Mouse (Mus musculus) limb, embryonic 14.5 days (tissue): ENCODE measurements at regions not wholly inside any gene's neighbourhood (a gene's known extent, or its start where the extent isn't known, plus 50 kb on each side); places are given as distances from the start of the nearest gene placed in this dataset.

Experiments
- ATAC-seq: fragments of 200-750 bp; cut with Nextera tagmentation; 2 replicates; pipeline ENCODE4 v1.8.0; 2017; ENCODE audit warnings: low read depth, moderate number of reproducible peaks, moderate TSS enrichment; ENCODE audit not compliant: low FRiP score
- DNase-seq: peaks from one replicate; pipeline ENCODE4 v3.0.0-alpha.2; 2015; ENCODE audit warnings: low spot score
- H3K27ac ChIP-seq: fragments of 300-500 bp; sonication (generic); replicated peaks from 2 replicates; pipeline ENCODE4 v1.5.1; 2014; ENCODE audit warnings: low read depth, mild to moderate bottlenecking, low read length, moderate library complexity, mixed read lengths
- H3K27me3 ChIP-seq: fragments of 300-500 bp; sonication (generic); 2 replicates; pipeline ENCODE4 v1.6.1; 2014; ENCODE audit warnings: low read length, mixed read lengths; ENCODE audit not compliant: control insufficient read depth, insufficient read depth
- H3K36me3 ChIP-seq: fragments of 300-500 bp; sonication (generic); 2 replicates; pipeline ENCODE4 v1.6.1; 2014; ENCODE audit warnings: mild to moderate bottlenecking, low read length, moderate library complexity, mixed read lengths; ENCODE audit not compliant: control insufficient read depth, insufficient read depth
- H3K4me1 ChIP-seq: fragments of 300-500 bp; sonication (generic); 2 replicates; pipeline ENCODE4 v1.6.1; 2014; ENCODE audit warnings: antibody characterized with exemption, low read length, mixed read lengths; ENCODE audit not compliant: control insufficient read depth, insufficient read depth
- H3K4me2 ChIP-seq: fragments of 300-500 bp; sonication (generic); replicated peaks from 2 replicates; pipeline ENCODE4 v1.6.1; 2014; ENCODE audit warnings: low read depth, mild to moderate bottlenecking, low read length, moderate library complexity; ENCODE audit not compliant: severe bottlenecking
- H3K4me3 ChIP-seq: fragments of 300-500 bp; sonication (generic); replicated peaks from 2 replicates; pipeline ENCODE4 v1.5.1; 2014; ENCODE audit warnings: low read length
- H3K9ac ChIP-seq: fragments of 300-500 bp; sonication (generic); 2 replicates; pipeline ENCODE4 v1.6.1; 2014; ENCODE audit warnings: mild to moderate bottlenecking, low read depth, low read length, moderate library complexity; ENCODE audit not compliant: severe bottlenecking
- H3K9me3 ChIP-seq: fragments of 300-500 bp; sonication (generic); 2 replicates; pipeline ENCODE4 v1.6.1; 2016; ENCODE audit warnings: low read length; ENCODE audit not compliant: control insufficient read depth
- POLR2A ChIP-seq: fragments of 200-500 bp; IDR thresholded peaks from 2 replicates; pipeline ENCODE4 v1.8.0; 2012; ENCODE audit warnings: inconsistent platforms, mild to moderate bottlenecking, moderate library complexity, borderline replicate concordance; ENCODE audit not compliant: insufficient read depth, insufficient read length; ENCODE audit errors: extremely low read depth
- WGBS: fragments of 180-500 bp; shearing (Covaris S2); extraction: QIAGEN DNeasy Blood & Tissue Kit; methylation state at CpG from one replicate; pipeline ENCODE4 v1.1.7; 2014; 5-methylcytosine and 5-hydroxymethylcytosine counted together

DNA sequence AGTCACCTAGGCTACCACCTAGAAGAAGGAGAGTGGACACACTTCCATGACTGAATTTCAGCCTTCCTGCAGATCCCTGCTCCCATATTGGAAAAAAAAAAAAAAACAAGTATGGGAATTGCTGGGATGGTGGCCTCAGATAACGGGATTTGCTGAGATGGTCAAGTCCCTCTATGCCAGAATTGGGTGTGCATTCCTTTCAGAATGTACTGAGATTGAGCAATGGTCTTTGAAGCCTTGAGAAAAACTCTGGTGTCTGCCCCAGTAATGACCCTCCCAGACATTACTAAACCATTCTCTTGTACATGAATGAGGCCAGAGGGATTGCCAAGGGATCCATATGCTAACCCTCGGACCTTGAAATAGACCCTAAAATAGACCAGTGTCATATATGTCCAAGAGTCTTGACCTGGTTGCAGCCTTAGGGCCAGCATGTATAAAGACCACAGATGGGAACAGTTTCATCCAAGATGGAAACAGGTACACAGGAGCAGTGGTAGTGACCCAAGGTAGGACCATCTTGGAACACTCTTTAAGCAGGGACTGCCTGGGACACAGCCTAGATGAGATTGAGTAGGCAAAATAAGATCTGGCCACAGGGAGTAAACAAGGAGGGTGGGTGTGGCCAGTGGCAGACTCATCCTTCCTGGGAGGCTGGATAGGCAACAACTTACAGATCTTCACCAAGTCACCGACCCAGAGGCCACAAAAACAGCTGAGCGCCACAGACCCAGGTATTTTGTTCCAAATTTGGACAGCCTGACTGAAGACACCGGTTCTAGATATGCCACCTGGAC lies 882.9 kb upstream of the 9430069I07Rik start:
- ATAC-seq (no peak), DNase-seq (no peak)
- TF ChIP-seq POLR2A: no peak
- no peak overlapping the region for H3K27ac ChIP-seq
- no peaks in the 10 kb centered on the region for H3K36me3 ChIP-seq
- H3K4me1 ChIP-seq: no peaks in the 10 kb centered on the region
- no peaks in the 10 kb centered on the region for H3K9me3 ChIP-seq
- no peak overlapping the region for H3K4me3 ChIP-seq
- no peak overlapping the region for H3K4me2 ChIP-seq
- H3K27me3 ChIP-seq: no peaks in the 10 kb centered on the region
- WGBS: 90% methylated on average over 5 of the region's 5 CpGs
- no peak overlapping the region for H3K9ac ChIP-seq

- 92% methylated on average over 1 of the region's 1 CpGs for WGBS
- Histone ChIP-seq H3K36me3 (no peaks in the 10 kb centered on the region), H3K4me2 (no peak overlapping the region), H3K27ac (no peak overlapping the region), H3K4me3 (no peak overlapping the region), H3K9ac (no peak overlapping the region), H3K9me3 (no peaks in the 10 kb centered on the region), H3K4me1 (no peaks in the 10 kb centered on the region), H3K27me3 (no peaks in the 10 kb centered on the region)
- TF ChIP-seq POLR2A: no peak
- DNase-seq (no peak), ATAC-seq (no peak)
These were observed 881.0 kb upstream of the 9430069I07Rik start for GRCm38 (mm10) chr15:35238691-35239090.

GRCm38 (mm10) chr15:35233968-35234696 lies 876.5 kb upstream of the 9430069I07Rik start:
- H3K9ac ChIP-seq: no peak overlapping the region
- H3K27me3 ChIP-seq: no peaks in the 10 kb centered on the region
- H3K27ac ChIP-seq: no peak overlapping the region
- no peaks in the 10 kb centered on the region for H3K9me3 ChIP-seq
- DNase-seq (peak; percentile 0), ATAC-seq (no peak)
- H3K4me2 ChIP-seq: no peak overlapping the region
- TF ChIP-seq POLR2A: no peak
- no peak overlapping the region for H3K4me3 ChIP-seq
- no peaks in the 10 kb centered on the region for H3K4me1 ChIP-seq
- no peaks in the 10 kb centered on the region for H3K36me3 ChIP-seq
- WGBS: 81% methylated on average over 2 of the region's 2 CpGs

DNA sequence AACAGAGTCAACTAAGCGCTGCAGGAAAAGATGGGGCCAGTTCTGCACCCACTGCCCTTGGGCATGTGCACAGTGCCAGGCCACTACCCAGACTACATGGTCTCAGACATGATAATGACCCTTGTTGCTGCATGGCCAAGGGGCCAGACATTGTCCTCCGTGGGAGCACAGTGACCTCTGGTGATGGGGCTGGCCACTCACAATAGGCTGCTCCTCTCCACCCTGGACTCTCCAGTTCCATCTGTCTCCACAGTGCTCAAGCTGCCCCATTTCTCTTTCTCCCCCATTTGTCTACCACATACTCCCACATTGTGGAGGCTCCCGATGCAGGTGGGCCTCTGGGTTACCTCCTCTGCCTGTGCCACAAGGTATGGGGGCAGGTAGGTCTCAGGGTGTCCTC lies 871.9 kb upstream of the 9430069I07Rik start:
- no peaks in the 10 kb centered on the region for H3K36me3 ChIP-seq
- TF ChIP-seq POLR2A: no peak
- no peaks in the 10 kb centered on the region for H3K27me3 ChIP-seq
- WGBS: 92% methylated on average over 3 of the region's 3 CpGs
- no peak overlapping the region for H3K27ac ChIP-seq
- no peak overlapping the region for H3K9ac ChIP-seq
- no peak for DNase-seq
- no peaks in the 10 kb centered on the region for H3K4me1 ChIP-seq
- no peak overlapping the region for H3K4me3 ChIP-seq
- ATAC-seq: no peak
- no peak overlapping the region for H3K4me2 ChIP-seq
- no peaks in the 10 kb centered on the region for H3K9me3 ChIP-seq
